Mouse (Mus musculus): ENCODE data around the gene Ogfod1. TPM values are rescaled to one million over a fixed set of nuclear protein-coding genes. Genes with fewer than 3 reads are reported as not detected.

The Ogfod1 gene
- polyA plus RNA-seq, 1 experiment from 2014 or later = 14.2 TPM

GRCm38 (mm10) chr8:94011076-94012012, 25.7 kb upstream of the Ogfod1 start:
- WGBS = 3% methylated on average over 47 of the region's 48 CpGs
- Histone ChIP-seq H3K4me2 (peak overlapping the region; percentile 93), H3K9me3 (ENCODE audit: low read depth, low read length) (no peaks in the 10 kb centered on the region), H3K4me1 (ENCODE audit: insufficient read depth) (peaks cover 18% of the 10 kb centered on the region), H3K4me3 (ENCODE audit: low read depth, low read length) (peak overlapping the region; percentile 94), H3K9ac (peak overlapping the region; percentile 94), H3K36me3 (ENCODE audit: insufficient read depth) (0 out of 2 replicates have a peak, but pooled peaks cover 9% of the 10 kb centered on the region), H3K27ac (ENCODE audit: low read depth) (peak overlapping the region; percentile 94), H3K27me3 (ENCODE audit: insufficient read depth, low read length) (no peaks in the 10 kb centered on the region)
- TF ChIP-seq CTCF (IDR thresholded peaks at IDR 0.05; ENCODE audit: low read depth) = no peak
- DNase-seq (peak; percentile 28), ATAC-seq (ENCODE audit: insufficient read depth) (no peak)

GRCm38 (mm10) chr8:94012013-94012951, 24.7 kb upstream of the Ogfod1 start, which contains the start of gene Amfr:
Gene Amfr (minus strand): TSS chr8:94012842.
- Histone ChIP-seq H3K27ac (ENCODE audit: low read depth) (peak within 1 kb of the TSS; percentile 94), H3K9ac (peak within 1 kb of the TSS; percentile 94), H3K4me1 (ENCODE audit: insufficient read depth) (peaks cover 18% of the 10 kb centered on the region), H3K4me2 (peak within 1 kb of the TSS; percentile 93), H3K9me3 (ENCODE audit: low read depth, low read length) (no peaks in the 10 kb centered on the region), H3K36me3 (ENCODE audit: insufficient read depth) (0 out of 2 replicates have a peak, but pooled peaks cover 6% of the 10 kb centered on the region), H3K27me3 (ENCODE audit: insufficient read depth, low read length) (no peaks in the 10 kb centered on the region), H3K4me3 (ENCODE audit: low read depth, low read length) (peak within 1 kb of the TSS; percentile 94)
- under 1% methylated on average over 120 of the region's 130 CpGs for WGBS
- DNase-seq = peak; percentile 89
- ATAC-seq (ENCODE audit: insufficient read depth) = peak; percentile 94
- TF ChIP-seq CTCF (IDR thresholded peaks at IDR 0.05; ENCODE audit: low read depth) = 0 out of 2 replicates have a peak, but pooled peaks have one; percentile 1

- WGBS = 22% methylated on average over 7 of the region's 7 CpGs
- no peaks in the 10 kb centered on the region for H3K9me3 ChIP-seq (ENCODE audit: low read depth, low read length)
- H3K36me3 ChIP-seq (ENCODE audit: insufficient read depth) = 0 out of 2 replicates have a peak, but pooled peaks cover 6% of the 10 kb centered on the region
- H3K27me3 ChIP-seq (ENCODE audit: insufficient read depth, low read length) = no peaks in the 10 kb centered on the region
- DNase-seq (peak; percentile 17), ATAC-seq (ENCODE audit: insufficient read depth) (no peak)
- 0 out of 2 replicates have a peak overlapping the region, but pooled peaks have one; percentile 94 for H3K27ac ChIP-seq (ENCODE audit: low read depth)
- TF ChIP-seq CTCF (IDR thresholded peaks at IDR 0.05; ENCODE audit: low read depth) = no peak
- peak overlapping the region; percentile 93 for H3K4me2 ChIP-seq
- peak overlapping the region; percentile 94 for H3K9ac ChIP-seq
- H3K4me3 ChIP-seq (ENCODE audit: low read depth, low read length) = peak overlapping the region; percentile 94
- H3K4me1 ChIP-seq (ENCODE audit: insufficient read depth) = peaks cover 18% of the 10 kb centered on the region
Measured at GRCm38 (mm10) chr8:94013026-94013612, 23.9 kb upstream of the Ogfod1 start.

- H3K27me3 ChIP-seq (ENCODE audit: insufficient read depth, low read length) = no peaks in the 10 kb centered on the region
- no peak overlapping the region for H3K27ac ChIP-seq (ENCODE audit: low read depth)
- ATAC-seq (ENCODE audit: insufficient read depth) = no peak
- no peak overlapping the region for H3K9ac ChIP-seq
- H3K4me1 ChIP-seq (ENCODE audit: insufficient read depth) = no peaks in the 10 kb centered on the region
- H3K4me2 ChIP-seq = no peak overlapping the region
- no peaks in the 10 kb centered on the region for H3K9me3 ChIP-seq (ENCODE audit: low read depth, low read length)
- peaks cover 81% of the 10 kb centered on the region for H3K36me3 ChIP-seq (ENCODE audit: insufficient read depth)
- DNase-seq = no peak
- no peak for TF ChIP-seq CTCF (IDR thresholded peaks at IDR 0.05; ENCODE audit: low read depth)
- 93% methylated on average over 6 of the region's 6 CpGs for WGBS
- no peak overlapping the region for H3K4me3 ChIP-seq (ENCODE audit: low read depth, low read length)
Measured at GRCm38 (mm10) chr8:94023916-94024315, 13.1 kb upstream of the Ogfod1 start.

- DNase-seq (no peak), ATAC-seq (ENCODE audit: insufficient read depth) (no peak)
- Histone ChIP-seq H3K27ac (ENCODE audit: low read depth) (no peak overlapping the region), H3K4me2 (no peak overlapping the region), H3K27me3 (ENCODE audit: insufficient read depth, low read length) (no peaks in the 10 kb centered on the region), H3K4me3 (ENCODE audit: low read depth, low read length) (no peak overlapping the region), H3K4me1 (ENCODE audit: insufficient read depth) (no peaks in the 10 kb centered on the region), H3K36me3 (ENCODE audit: insufficient read depth) (peaks cover 58% of the 10 kb centered on the region), H3K9me3 (ENCODE audit: low read depth, low read length) (no peaks in the 10 kb centered on the region), H3K9ac (no peak overlapping the region)
- 91% methylated on average over 9 of the region's 9 CpGs for WGBS
- TF ChIP-seq CTCF (IDR thresholded peaks at IDR 0.05; ENCODE audit: low read depth) = no peak
Measured at GRCm38 (mm10) chr8:94029701-94030100, 7.3 kb upstream of the Ogfod1 start.

- H3K4me3 ChIP-seq (ENCODE audit: low read depth, low read length) = no peak overlapping the region
- H3K36me3 ChIP-seq (ENCODE audit: insufficient read depth) = peaks cover 25% of the 10 kb centered on the region
- 84% methylated on average over 3 of the region's 3 CpGs for WGBS
- no peak overlapping the region for H3K9ac ChIP-seq
- H3K27me3 ChIP-seq (ENCODE audit: insufficient read depth, low read length) = no peaks in the 10 kb centered on the region
- H3K4me2 ChIP-seq = no peak overlapping the region
- no peak for TF ChIP-seq CTCF (IDR thresholded peaks at IDR 0.05; ENCODE audit: low read depth)
- H3K27ac ChIP-seq (ENCODE audit: low read depth) = no peak overlapping the region
- ATAC-seq (ENCODE audit: insufficient read depth) (no peak), DNase-seq (no peak)
- no peaks in the 10 kb centered on the region for H3K9me3 ChIP-seq (ENCODE audit: low read depth, low read length)
- peaks cover 7% of the 10 kb centered on the region; the same call in 1 of the 2 replicates for H3K4me1 ChIP-seq (ENCODE audit: insufficient read depth)
Measured at GRCm38 (mm10) chr8:94033601-94034000, 3.4 kb upstream of the Ogfod1 start.

Measured in lung, embryonic 14.5 days (tissue).